Mouse (Mus musculus) embryonic facial prominence, embryonic 15.5 days (tissue): ENCODE measurements around the gene Sipa1l2. TPM values are rescaled to one million over a fixed set of nuclear protein-coding genes. Genes with fewer than 3 reads are reported as not detected.

Experiments used
- ATAC-seq: fragments of 200-750 bp; cut with Nextera tagmentation; 2 replicates; pipeline ENCODE4 v1.8.0; 2017; ENCODE audit warnings: low read depth, moderate TSS enrichment; ENCODE audit not compliant: insufficient number of reproducible peaks, low FRiP score, low TSS enrichment
- H3K27ac ChIP-seq: fragments of 300-500 bp; sonication (generic); replicated peaks from 2 replicates; pipeline ENCODE4 v1.5.1; 2015; ENCODE audit warnings: mild to moderate bottlenecking, inconsistent platforms
- H3K27me3 ChIP-seq: fragments of 300-500 bp; sonication (generic); 2 replicates; pipeline ENCODE4 v1.6.1; 2015; ENCODE audit warnings: inconsistent platforms
- H3K36me3 ChIP-seq: fragments of 300-500 bp; sonication (generic); 2 replicates; pipeline ENCODE4 v1.6.1; 2015; ENCODE audit warnings: mild to moderate bottlenecking, inconsistent platforms
- H3K4me1 ChIP-seq: fragments of 300-500 bp; sonication (generic); 2 replicates; pipeline ENCODE4 v1.6.1; 2015; ENCODE audit warnings: inconsistent platforms
- H3K4me2 ChIP-seq: fragments of 300-500 bp; sonication (generic); replicated peaks from 2 replicates; pipeline ENCODE4 v1.6.1; 2015; ENCODE audit warnings: mild to moderate bottlenecking, inconsistent platforms
- H3K4me3 ChIP-seq: fragments of 300-500 bp; sonication (generic); replicated peaks from 2 replicates; pipeline ENCODE4 v1.5.1; 2015; ENCODE audit warnings: mild to moderate bottlenecking, inconsistent platforms
- H3K9ac ChIP-seq: fragments of 300-500 bp; sonication (generic); 2 replicates; pipeline ENCODE4 v1.6.1; 2015; ENCODE audit warnings: inconsistent platforms
- H3K9me3 ChIP-seq: fragments of 300-500 bp; sonication (generic); replicated peaks from 2 replicates; pipeline ENCODE4 v1.6.1; 2016; ENCODE audit warnings: inconsistent platforms
- WGBS: fragments of 180-500 bp; shearing (Covaris S2); methylation state at CpG from one replicate; pipeline ENCODE4 v1.1.7; 2015; 5-methylcytosine and 5-hydroxymethylcytosine counted together
- polyA plus RNA-seq: library from polyadenylated mRNA; unstranded; fragments of >200 nt; fragmentation: Nextera tagmentation; extraction: Ambion mirVana; gene quantifications from 2 replicates; pipeline ENCODE4 v1.2.1, GENCODE M21; 2015

Sipa1l2 gene
- polyA plus RNA-seq, 1 experiment from 2014 or later: 12.6 TPM

GRCm38 (mm10) chr8:125509776-125510175 lies 59.8 kb downstream of the Sipa1l2 start:
- Histone ChIP-seq H3K27me3 (0 out of 2 replicates have a peak, but pooled peaks cover 6% of the 10 kb centered on the region), H3K4me1 (peaks cover 40% of the 10 kb centered on the region)
- 32% methylated on average over 4 of the region's 4 CpGs for WGBS

GRCm38 (mm10) chr8:125509175-125509574 lies 60.4 kb downstream of the Sipa1l2 start:
- 76% methylated on average over 6 of the region's 6 CpGs for WGBS
- ATAC-seq: no peak
- no peak overlapping the region for H3K9ac ChIP-seq
- H3K4me3 ChIP-seq: no peak overlapping the region
- no peaks in the 10 kb centered on the region for H3K36me3 ChIP-seq
- H3K9me3 ChIP-seq: no peaks in the 10 kb centered on the region
- peaks cover 43% of the 10 kb centered on the region for H3K4me1 ChIP-seq
- no peak overlapping the region for H3K27ac ChIP-seq
- 0 out of 2 replicates have a peak, but pooled peaks cover 6% of the 10 kb centered on the region for H3K27me3 ChIP-seq
- no peak overlapping the region for H3K4me2 ChIP-seq

More at GRCm38 (mm10) chr8:125509776-125510175, 59.8 kb downstream of the Sipa1l2 start:
- H3K9me3 ChIP-seq: no peaks in the 10 kb centered on the region
- no peak overlapping the region for H3K4me3 ChIP-seq
- H3K4me2 ChIP-seq: no peak overlapping the region
- H3K36me3 ChIP-seq: no peaks in the 10 kb centered on the region
- H3K27ac ChIP-seq: no peak overlapping the region
- ATAC-seq: 0 out of 2 replicates have a peak, but pooled peaks have one; percentile 31
- no peak overlapping the region for H3K9ac ChIP-seq

- Histone ChIP-seq H3K4me3 (no peak overlapping the region), H3K36me3 (no peaks in the 10 kb centered on the region), H3K4me1 (peaks cover 32% of the 10 kb centered on the region), H3K4me2 (no peak overlapping the region), H3K9me3 (no peaks in the 10 kb centered on the region), H3K27ac (no peak overlapping the region), H3K27me3 (0 out of 2 replicates have a peak, but pooled peaks cover 6% of the 10 kb centered on the region), H3K9ac (no peak overlapping the region)
- WGBS: 70% methylated on average over 8 of the region's 8 CpGs
- no peak for ATAC-seq
These were observed 62.3 kb downstream of the Sipa1l2 start for GRCm38 (mm10) chr8:125507291-125507690.

GRCm38 (mm10) chr8:125504605-125505257 lies 64.9 kb downstream of the Sipa1l2 start:
- 0 out of 2 replicates have a peak, but pooled peaks cover 6% of the 10 kb centered on the region for H3K27me3 ChIP-seq
- H3K27ac ChIP-seq: no peak overlapping the region
- WGBS: 56% methylated on average over 6 of the region's 6 CpGs
- ATAC-seq: no peak
- H3K36me3 ChIP-seq: no peaks in the 10 kb centered on the region
- H3K4me1 ChIP-seq: peaks cover 36% of the 10 kb centered on the region
- no peak overlapping the region for H3K9ac ChIP-seq
- H3K9me3 ChIP-seq: no peaks in the 10 kb centered on the region
- H3K4me3 ChIP-seq: no peak overlapping the region
- H3K4me2 ChIP-seq: no peak overlapping the region

GRCm38 (mm10) chr8:125503808-125504207 lies 65.8 kb downstream of the Sipa1l2 start:
- Histone ChIP-seq H3K4me3 (no peak overlapping the region), H3K27ac (no peak overlapping the region), H3K9ac (no peak overlapping the region), H3K9me3 (no peaks in the 10 kb centered on the region), H3K36me3 (no peaks in the 10 kb centered on the region), H3K27me3 (0 out of 2 replicates have a peak, but pooled peaks cover 5% of the 10 kb centered on the region), H3K4me2 (no peak overlapping the region), H3K4me1 (peaks cover 36% of the 10 kb centered on the region)
- WGBS: 71% methylated on average over 8 of the region's 8 CpGs
- no peak for ATAC-seq

- peaks cover 38% of the 10 kb centered on the region for H3K4me1 ChIP-seq
- H3K4me3 ChIP-seq: no peak overlapping the region
- H3K36me3 ChIP-seq: no peaks in the 10 kb centered on the region
- whole genome bisulfite sequencing: 72% methylated on average over 3 of the region's 3 CpGs
- ATAC-seq: no peak
- no peak overlapping the region for H3K9ac ChIP-seq
- H3K4me2 ChIP-seq: no peak overlapping the region
- no peak overlapping the region for H3K27ac ChIP-seq
- H3K27me3 ChIP-seq: no peaks in the 10 kb centered on the region
- no peaks in the 10 kb centered on the region for H3K9me3 ChIP-seq
These were observed 66.8 kb downstream of the Sipa1l2 start for GRCm38 (mm10) chr8:125502828-125503227.

- Histone ChIP-seq H3K9me3 (no peaks in the 10 kb centered on the region), H3K4me1 (peaks cover 31% of the 10 kb centered on the region), H3K27ac (no peak overlapping the region), H3K4me3 (no peak overlapping the region), H3K4me2 (no peak overlapping the region), H3K36me3 (no peaks in the 10 kb centered on the region), H3K9ac (no peak overlapping the region), H3K27me3 (0 out of 2 replicates have a peak, but pooled peaks cover 3% of the 10 kb centered on the region)
- WGBS: 30% methylated on average over 5 of the region's 5 CpGs
- no peak for ATAC-seq
These were observed 69.6 kb downstream of the Sipa1l2 start for GRCm38 (mm10) chr8:125500005-125500404.

- Histone ChIP-seq H3K27ac (no peak overlapping the region), H3K9ac (no peak overlapping the region), H3K36me3 (no peaks in the 10 kb centered on the region), H3K27me3 (0 out of 2 replicates have a peak, but pooled peaks cover 3% of the 10 kb centered on the region), H3K9me3 (no peaks in the 10 kb centered on the region), H3K4me2 (no peak overlapping the region), H3K4me1 (peaks cover 25% of the 10 kb centered on the region), H3K4me3 (no peak overlapping the region)
- WGBS: 69% methylated on average over 10 of the region's 10 CpGs
- no peak for ATAC-seq
These were observed 71.1 kb downstream of the Sipa1l2 start for GRCm38 (mm10) chr8:125498508-125498907.

- no peak for ATAC-seq
- Histone ChIP-seq H3K27me3 (0 out of 2 replicates have a peak, but pooled peaks cover 3% of the 10 kb centered on the region), H3K4me3 (no peak overlapping the region), H3K36me3 (peaks cover 13% of the 10 kb centered on the region), H3K27ac (no peak overlapping the region), H3K9ac (no peak overlapping the region), H3K4me2 (no peak overlapping the region), H3K9me3 (no peaks in the 10 kb centered on the region), H3K4me1 (peaks cover 21% of the 10 kb centered on the region)
- 78% methylated on average over 2 of the region's 2 CpGs for WGBS
These were observed 74.1 kb downstream of the Sipa1l2 start for GRCm38 (mm10) chr8:125495545-125495944.

GRCm38 (mm10) chr8:125493254-125493815 lies 76.3 kb downstream of the Sipa1l2 start:
- 53% methylated on average over 6 of the region's 6 CpGs for WGBS
- no peaks in the 10 kb centered on the region for H3K9me3 ChIP-seq
- H3K4me2 ChIP-seq: no peak overlapping the region
- H3K36me3 ChIP-seq: peaks cover 14% of the 10 kb centered on the region
- ATAC-seq: no peak
- no peak overlapping the region for H3K27ac ChIP-seq
- H3K4me3 ChIP-seq: no peak overlapping the region
- 0 out of 2 replicates have a peak, but pooled peaks cover 3% of the 10 kb centered on the region for H3K27me3 ChIP-seq
- H3K9ac ChIP-seq: no peak overlapping the region
- peaks cover 10% of the 10 kb centered on the region; the same call in 1 of the 2 replicates for H3K4me1 ChIP-seq

- ATAC-seq: no peak
- no peak overlapping the region for H3K27ac ChIP-seq
- WGBS: 70% methylated on average over 11 of the region's 11 CpGs
- H3K4me1 ChIP-seq: 0 out of 2 replicates have a peak, but pooled peaks cover 5% of the 10 kb centered on the region
- 0 out of 2 replicates have a peak, but pooled peaks cover 3% of the 10 kb centered on the region for H3K27me3 ChIP-seq
- no peak overlapping the region for H3K9ac ChIP-seq
- H3K4me2 ChIP-seq: no peak overlapping the region
- no peaks in the 10 kb centered on the region for H3K9me3 ChIP-seq
- no peak overlapping the region for H3K4me3 ChIP-seq
- peaks cover 14% of the 10 kb centered on the region for H3K36me3 ChIP-seq
These were observed 77.2 kb downstream of the Sipa1l2 start for GRCm38 (mm10) chr8:125492416-125492815.
